Mouse (Mus musculus): ENCODE data around the gene Cers6.

DNA sequence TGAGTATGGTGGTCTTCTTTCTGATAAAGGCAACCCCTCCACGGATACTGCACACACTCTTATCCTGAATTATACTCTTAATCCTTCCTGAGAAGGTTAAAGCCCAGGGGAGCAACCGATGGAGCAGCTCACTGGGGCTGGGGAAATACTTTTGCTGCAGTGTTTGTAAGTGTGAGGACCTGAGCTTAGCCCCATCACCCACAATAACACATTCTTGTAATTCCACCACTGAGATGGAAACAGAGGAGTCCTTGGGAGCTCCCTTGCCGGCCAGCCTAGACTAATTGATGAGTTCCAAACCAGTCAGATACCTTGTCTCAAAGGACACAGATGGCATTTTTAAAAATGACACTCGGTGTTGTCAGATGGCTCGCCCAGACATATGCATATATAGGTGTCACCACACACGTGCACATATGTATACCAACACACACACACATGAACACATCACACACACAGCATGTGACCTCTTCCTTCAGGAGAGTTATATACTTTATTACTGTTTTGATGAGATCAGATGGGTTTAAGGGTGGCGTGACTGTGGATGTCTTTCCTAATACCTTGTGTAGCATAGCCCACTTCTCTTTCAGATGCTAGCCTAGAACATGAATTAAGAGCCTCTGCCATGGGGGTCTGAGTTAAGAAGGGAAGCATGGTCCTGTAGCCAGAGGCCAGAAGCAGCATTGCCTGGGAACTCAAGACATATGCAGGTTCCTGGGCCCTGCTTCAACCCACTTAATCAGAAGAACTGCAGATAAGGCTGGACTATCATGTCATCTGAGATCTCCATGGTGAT is 210.4 kb downstream of the Cers6 start:
- TF ChIP-seq GATA1 (IDR thresholded peaks at IDR 0.05; ENCODE audit: low read length) (no peak), TAL1 (IDR thresholded peaks at IDR 0.05; ENCODE audit: low read length) (no peak)
